Mouse (Mus musculus): ENCODE results near the gene Myo9b.

- TF ChIP-seq POLR2A (IDR thresholded peaks at IDR 0.05; ENCODE audit: borderline replicate concordance, extremely low read depth, insufficient read depth, insufficient read length, poor library complexity, severe bottlenecking) (no peak), CTCF (IDR thresholded peaks at IDR 0.05; ENCODE audit: borderline replicate concordance, extremely low read depth, insufficient read depth, insufficient read length) (no peak)
These were observed 18.4 kb downstream of the Myo9b start for GRCm38 (mm10) chr8:71290911-71291310.
